Mouse (Mus musculus): ENCODE data around the gene E130311K13Rik. TPM values are rescaled to one million over a fixed set of nuclear protein-coding genes. Genes with fewer than 3 reads are reported as not detected.

E130311K13Rik gene
- total RNA-seq, 2 experiments from 2014 or later: 10.5 to 11.5 TPM

DNA sequence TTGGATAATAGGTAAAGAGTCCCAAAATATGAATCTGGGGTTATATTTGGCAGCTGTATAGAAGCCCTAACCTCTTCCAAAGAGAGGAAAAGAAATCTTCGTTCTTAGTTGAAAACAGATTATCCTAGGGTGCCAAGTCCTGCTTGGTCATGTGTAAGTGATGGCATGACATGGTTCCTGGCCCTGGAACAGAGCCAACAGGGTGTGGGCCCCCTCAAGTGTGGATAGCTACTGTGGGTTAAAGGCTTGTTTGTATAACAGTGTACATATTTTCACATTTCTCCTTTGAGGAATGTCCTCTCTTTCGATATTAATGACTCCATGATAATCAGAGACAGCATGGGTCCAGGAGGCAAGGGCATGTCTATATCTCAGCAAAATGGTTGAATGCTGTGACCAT lies 9.7 kb upstream of the E130311K13Rik start:
- TF ChIP-seq CTCF (IDR thresholded peaks at IDR 0.05): no peak
- DNase-seq (ENCODE audit: extremely low spot score in 1 of 2, low spot score in 2 of 2): no peak
- intact Hi-C loops (cut with DNase I): no loop called here
- Histone ChIP-seq H3K27ac (no peak overlapping the region), H3K4me3 (no peak overlapping the region)

GRCm38 (mm10) chr3:63919634-63920033 lies 9.6 kb downstream of the E130311K13Rik start:
- DNase-seq (ENCODE audit: extremely low spot score in 1 of 2, low spot score in 2 of 2): no peak
- H3K4me3 ChIP-seq: no peak overlapping the region
- intact Hi-C loops (cut with DNase I): no loop called here
- no peak overlapping the region for H3K27ac ChIP-seq
- TF ChIP-seq CTCF (IDR thresholded peaks at IDR 0.05): peak; percentile 66

DNA sequence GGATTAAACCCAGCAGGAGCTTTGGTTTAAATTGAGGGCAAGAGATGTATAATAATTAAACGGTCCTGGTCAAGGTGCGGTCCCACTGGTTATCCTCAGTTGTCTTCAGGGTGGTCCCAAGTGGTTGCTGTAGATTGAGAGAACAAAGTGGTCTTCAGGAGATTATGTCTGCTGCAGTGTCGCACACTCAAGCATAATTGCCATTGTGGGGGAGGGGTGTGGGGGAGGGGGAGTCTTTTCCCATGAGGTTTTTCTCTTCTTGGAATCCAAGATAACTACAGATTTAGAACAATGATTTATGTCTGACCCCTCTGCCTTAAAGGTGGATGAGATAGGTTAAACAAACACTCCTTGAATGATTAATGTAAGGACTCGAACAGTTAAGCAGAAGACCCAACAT lies 19.0 kb downstream of the E130311K13Rik start:
- DNase-seq (ENCODE audit: extremely low spot score in 1 of 2, low spot score in 2 of 2): no peak
- Histone ChIP-seq H3K4me3 (no peak overlapping the region), H3K27ac (no peak overlapping the region)
- no peak for TF ChIP-seq CTCF (IDR thresholded peaks at IDR 0.05)
- intact Hi-C loops (cut with DNase I): no loop called here

- Histone ChIP-seq H3K27ac (no peak overlapping the region), H3K4me3 (peak overlapping the region; percentile 28)
- intact Hi-C loops (cut with DNase I): no loop called here
- no peak for TF ChIP-seq CTCF (IDR thresholded peaks at IDR 0.05)
- DNase-seq (ENCODE audit: extremely low spot score in 1 of 2, low spot score in 2 of 2): no peak
These were observed 24.0 kb downstream of the E130311K13Rik start for GRCm38 (mm10) chr3:63905241-63905640.

DNA sequence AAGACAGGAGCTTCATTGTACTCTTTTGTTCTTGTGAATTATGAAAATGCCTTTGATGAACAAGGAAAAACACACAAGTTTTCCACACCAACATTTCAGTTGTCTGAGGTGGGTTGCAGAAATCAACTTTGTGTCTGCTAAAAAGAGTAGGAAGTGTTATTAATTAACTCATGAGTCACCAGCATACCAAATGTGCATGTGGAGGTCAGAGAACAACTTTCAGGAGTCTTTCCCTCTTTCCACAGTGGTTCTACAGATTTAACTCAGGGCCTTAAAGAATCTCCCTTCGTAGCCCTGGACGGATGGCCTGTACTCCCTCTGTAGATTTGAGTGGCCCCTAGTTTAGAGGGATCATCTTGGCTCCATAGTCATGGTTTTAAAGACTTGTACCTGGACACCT lies 25.1 kb downstream of the E130311K13Rik start:
- TF ChIP-seq CTCF (IDR thresholded peaks at IDR 0.05): no peak
- no peak for DNase-seq (ENCODE audit: extremely low spot score in 1 of 2, low spot score in 2 of 2)
- Histone ChIP-seq H3K4me3 (no peak overlapping the region), H3K27ac (no peak overlapping the region)
- intact Hi-C loops (cut with DNase I): no loop called here

DNA sequence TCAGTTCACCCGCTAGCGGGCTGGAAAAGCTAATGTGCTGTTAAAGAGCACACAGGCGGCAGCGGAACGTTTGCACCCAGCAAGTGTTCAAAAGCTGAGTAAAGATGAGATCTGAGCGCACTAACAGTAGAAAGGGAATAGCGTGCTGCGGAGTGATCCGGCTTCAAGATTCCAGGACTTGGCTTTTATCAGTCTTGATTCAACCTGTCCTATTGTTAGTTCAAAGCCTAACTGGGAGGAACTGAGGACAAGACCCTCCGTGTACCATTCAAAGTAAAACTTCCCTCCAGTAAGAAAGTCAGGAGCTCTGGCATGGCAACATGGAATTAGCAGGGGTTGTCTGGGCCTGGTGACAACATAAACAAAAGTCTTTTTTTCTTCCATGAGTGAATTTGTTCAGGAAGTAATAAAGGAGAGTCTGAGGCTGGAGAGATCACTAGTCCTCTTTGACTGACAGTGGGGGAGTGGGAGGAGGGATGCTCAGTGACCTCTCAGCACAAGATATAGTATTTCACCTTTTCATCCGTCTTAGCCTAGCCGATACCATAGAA lies 29.2 kb downstream of the E130311K13Rik start:
- no peak for TF ChIP-seq CTCF (IDR thresholded peaks at IDR 0.05)
- no peak overlapping the region for H3K27ac ChIP-seq
- intact Hi-C loops (cut with DNase I): no loop called here
- DNase-seq (ENCODE audit: extremely low spot score in 1 of 2, low spot score in 2 of 2): no peak
- no peak overlapping the region; the same call in 1 of the 2 replicates for H3K4me3 ChIP-seq

GRCm38 (mm10) chr3:63899309-63899695 lies 30.0 kb downstream of the E130311K13Rik start, which contains the start of gene Plch1:
TSS of gene Plch1 (minus strand) at chr3:63899472.
- H3K4me3 ChIP-seq: peak within 1 kb of the TSS; percentile 74
- intact Hi-C loops (cut with DNase I): no loop called here
- no peak within 1 kb of the TSS for H3K27ac ChIP-seq

DNA sequence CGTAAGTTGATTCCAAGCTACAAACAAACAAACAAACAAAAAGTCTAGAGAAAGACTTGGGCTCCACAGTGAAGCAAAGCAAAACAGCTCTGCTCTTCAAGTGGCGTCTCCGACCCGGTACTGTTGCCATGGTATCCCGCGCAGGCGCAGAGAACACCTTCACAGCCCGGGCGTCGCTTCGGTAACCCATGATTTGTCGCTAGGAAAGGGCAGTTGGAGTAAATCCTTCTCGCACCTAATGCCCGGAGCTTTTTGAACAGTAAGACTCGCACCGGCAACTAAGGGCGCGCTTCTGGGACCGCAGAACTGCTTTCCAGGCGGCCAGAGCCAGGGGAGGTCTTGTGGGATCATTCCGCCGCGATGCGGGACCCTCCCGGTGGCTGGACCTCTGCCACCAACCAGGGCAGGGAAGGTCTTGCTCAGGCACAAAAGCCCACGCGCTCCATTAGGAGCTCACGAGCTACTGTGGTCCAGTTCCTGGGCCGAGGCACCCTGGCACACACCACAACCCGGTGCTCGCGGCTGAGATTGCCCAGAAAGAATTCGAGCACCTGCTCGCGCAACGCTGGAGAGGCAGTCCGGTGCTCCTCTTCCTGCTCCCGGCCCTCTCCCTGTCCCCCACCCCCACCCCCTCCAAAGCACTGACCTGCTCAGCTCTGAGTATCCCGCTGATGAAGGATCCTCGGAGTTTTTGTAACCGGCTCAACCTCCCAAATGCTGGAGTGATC lies 30.5 kb downstream of the E130311K13Rik start:
- TF ChIP-seq CTCF (IDR thresholded peaks at IDR 0.05): no peak
- intact Hi-C loops (cut with DNase I): no loop called here

More at GRCm38 (mm10) chr3:63899309-63899695, 30.0 kb downstream of the E130311K13Rik start, which contains the start of gene Plch1:
- no peak for TF ChIP-seq CTCF (IDR thresholded peaks at IDR 0.05)
- peak; percentile 30 to 42 for DNase-seq (ENCODE audit: extremely low spot score in 1 of 2, low spot score in 2 of 2)

DNA sequence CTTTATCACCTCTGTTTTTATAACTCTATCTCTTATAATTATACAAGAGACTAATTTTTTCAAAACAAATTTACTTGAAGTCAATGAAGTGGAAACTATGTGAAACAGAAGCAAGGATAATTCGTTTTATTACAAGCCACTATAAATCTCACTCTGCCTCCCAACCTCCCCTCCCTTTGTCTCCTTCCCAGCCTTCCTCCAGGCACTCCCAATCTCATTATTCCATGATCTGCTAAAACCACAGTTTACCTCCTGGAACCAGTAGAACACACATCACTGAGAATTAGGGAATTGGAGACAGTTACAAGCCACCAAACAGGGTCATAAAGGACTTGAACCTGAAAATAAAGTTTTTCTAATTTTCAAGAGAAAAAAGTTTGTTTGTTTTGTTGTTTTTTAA lies 32.1 kb downstream of the E130311K13Rik start:
- TF ChIP-seq CTCF (IDR thresholded peaks at IDR 0.05): no peak
- intact Hi-C loops (cut with DNase I): no loop called here
- Histone ChIP-seq H3K27ac (no peak overlapping the region), H3K4me3 (no peak overlapping the region)
- no peak for DNase-seq (ENCODE audit: extremely low spot score in 1 of 2, low spot score in 2 of 2)

More for the DNA sequence above, 30.5 kb downstream of the E130311K13Rik start:
- DNase-seq (ENCODE audit: extremely low spot score in 1 of 2, low spot score in 2 of 2): peak; percentile 79 to 86
- Histone ChIP-seq H3K4me3 (peak overlapping the region; percentile 74), H3K27ac (no peak overlapping the region)

- no peak overlapping the region for H3K27ac ChIP-seq
- no peak for DNase-seq (ENCODE audit: extremely low spot score in 1 of 2, low spot score in 2 of 2)
- H3K4me3 ChIP-seq: no peak overlapping the region
- intact Hi-C loops (cut with DNase I): no loop called here
- no peak for TF ChIP-seq CTCF (IDR thresholded peaks at IDR 0.05)
These were observed 33.0 kb downstream of the E130311K13Rik start for GRCm38 (mm10) chr3:63896303-63896702.

DNA sequence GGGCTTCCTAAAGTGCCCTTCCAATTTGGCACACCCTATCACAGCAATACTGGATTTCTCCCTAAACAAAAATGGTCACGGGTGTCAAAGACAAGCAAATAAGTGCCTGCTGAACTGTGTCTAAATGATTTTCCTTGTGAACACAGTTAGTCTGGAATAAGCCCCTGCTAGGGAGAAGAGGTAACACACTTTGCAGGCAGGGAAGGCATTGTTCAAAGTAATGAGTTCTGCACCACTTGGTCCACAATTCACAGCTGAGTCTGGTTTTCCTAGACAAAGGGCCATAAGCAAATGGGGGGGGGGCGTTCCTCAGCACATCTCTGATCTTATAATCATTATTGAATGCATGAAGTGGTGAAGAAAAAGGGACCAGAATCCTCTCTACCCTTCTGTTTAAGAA lies 33.5 kb downstream of the E130311K13Rik start:
- no peak for DNase-seq (ENCODE audit: extremely low spot score in 1 of 2, low spot score in 2 of 2)
- intact Hi-C loops (cut with DNase I): no loop called here
- Histone ChIP-seq H3K27ac (no peak overlapping the region), H3K4me3 (no peak overlapping the region)
- no peak for TF ChIP-seq CTCF (IDR thresholded peaks at IDR 0.05)

- TF ChIP-seq CTCF (IDR thresholded peaks at IDR 0.05): no peak
- DNase-seq (ENCODE audit: extremely low spot score in 1 of 2, low spot score in 2 of 2): no peak
- no peak overlapping the region for H3K27ac ChIP-seq
- no peak overlapping the region for H3K4me3 ChIP-seq
- intact Hi-C loops (cut with DNase I): no loop called here
These were observed 35.6 kb downstream of the E130311K13Rik start for GRCm38 (mm10) chr3:63893677-63894076.

DNA sequence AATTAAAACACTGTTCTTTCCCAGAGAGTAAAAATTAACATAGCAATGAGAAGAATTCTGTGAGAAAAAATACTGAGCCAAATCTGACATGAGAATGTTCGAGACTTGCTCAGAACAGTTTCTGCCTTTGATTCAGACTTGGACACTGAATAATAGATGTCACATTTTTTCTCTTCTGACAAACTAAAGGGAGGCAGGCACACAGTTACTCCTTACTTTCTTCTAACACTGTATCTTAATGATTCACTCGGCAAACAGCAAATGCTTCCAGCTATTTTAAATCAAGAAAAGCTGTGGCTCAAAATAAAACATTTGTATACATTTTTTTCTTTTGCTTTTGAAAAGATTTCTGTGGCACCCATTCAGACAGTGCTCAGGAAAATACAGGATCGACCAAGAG lies 37.1 kb downstream of the E130311K13Rik start:
- TF ChIP-seq CTCF (IDR thresholded peaks at IDR 0.05): no peak
- no peak for DNase-seq (ENCODE audit: extremely low spot score in 1 of 2, low spot score in 2 of 2)
- intact Hi-C loops (cut with DNase I): no loop called here
- Histone ChIP-seq H3K27ac (no peak overlapping the region), H3K4me3 (no peak overlapping the region)
